Comparison of ENCODE assay signal across 9 mouse cellular contexts in genomic region chr13:96510635-96511034, GRCm38 (mm10). TPM values are rescaled to one million over a fixed set of nuclear protein-coding genes. Genes with fewer than 3 reads are reported as not detected.
DNase-seq lines count a peak whose midpoint lies in the region; ATAC-seq lines count a peak whose summit lies in the region.
"Had no signal": no experiment of that assay in that cellular context is flagged by ENCODE, and none has a peak within 500 bp of the region (broad histone marks: within the 10 kb centered on the region; RNA-seq: fewer than 3 reads in every experiment).

No protein-coding gene starts in this region.

- no peak overlapping the region for H3K9ac ChIP-seq in intestine, embryonic 16.5 days (ENCODE audit: low read depth, low read length)
- H3K9ac ChIP-seq: midbrain, embryonic 12.5 days had no signal

- WGBS in intestine, embryonic 16.5 days = 63% methylated on average over 13 of the region's 13 CpGs

- no peak overlapping the region for H3K4me3 ChIP-seq in intestine, embryonic 16.5 days (ENCODE audit: low read length)
- H3K4me3 ChIP-seq: midbrain, embryonic 12.5 days had no signal

- H3K27ac ChIP-seq in intestine, embryonic 16.5 days (ENCODE audit: low read length) = no peak overlapping the region
- H3K27ac ChIP-seq: midbrain, embryonic 12.5 days had no signal

- peak; percentile 64; the same call in 1 of the 2 replicates for ATAC-seq in intestine, embryonic 16.5 days

- H3K4me2 ChIP-seq in intestine, embryonic 16.5 days (ENCODE audit: low read depth, low read length) = no peak overlapping the region
- H3K4me2 ChIP-seq: midbrain, embryonic 12.5 days had no signal

- peak; percentile 63 to 87 for DNase-seq in adrenal gland, adult (ENCODE audit: inconsistent age in 2 of 2, low spot score in 1 of 2)
- no peak for DNase-seq in adrenal gland, postnatal 4 days (ENCODE audit: low spot score in 2 of 2)
- DNase-seq in urinary bladder, postnatal 25 days (ENCODE audit: low spot score) = peak; percentile 21
- no peak for DNase-seq in urinary bladder, adult 2 months (ENCODE audit: low spot score)
- DNase-seq in thymus, postnatal 0 days (ENCODE audit: low spot score) = peak; percentile 40
- DNase-seq in layer of hippocampus, adult 18-20 months (ENCODE audit: low spot score in 2 of 2) = no peak
- DNase-seq in testis, postnatal 10 days (ENCODE audit: low spot score) = no peak

- no peaks in the 10 kb centered on the region for H3K27me3 ChIP-seq in intestine, embryonic 16.5 days (replicated peaks; ENCODE audit: control insufficient read depth, insufficient read depth, low read length)
- H3K27me3 ChIP-seq: midbrain, embryonic 12.5 days had no signal

- H3K4me1 ChIP-seq in intestine, embryonic 16.5 days (ENCODE audit: control insufficient read depth, insufficient read depth, low read length) = peaks cover 3% of the 10 kb centered on the region; the same call in 1 of the 2 replicates
- H3K4me1 ChIP-seq: midbrain, embryonic 12.5 days had no signal

- no peaks in the 10 kb centered on the region for H3K9me3 ChIP-seq in intestine, embryonic 16.5 days (ENCODE audit: control insufficient read depth, low read length)
- H3K9me3 ChIP-seq: midbrain, embryonic 12.5 days had no signal

- no peaks in the 10 kb centered on the region for H3K36me3 ChIP-seq in intestine, embryonic 16.5 days (ENCODE audit: control insufficient read depth, insufficient read depth, low read length)
- H3K36me3 ChIP-seq: midbrain, embryonic 12.5 days had no signal

RNA-seq across cellular contexts. Expression of gene Gm17622, which starts 20.1 kb away (rescaled TPM):
- not detected for total RNA-seq in adrenal gland, postnatal 4 days (2021)
- not detected in 2 replicates for polyA plus RNA-seq in urinary bladder, adult 2 months (2012; rRNA removed)
- not detected in 2 replicates for polyA plus RNA-seq in intestine, embryonic 16.5 days (2015; fragmentation: Nextera tagmentation; extraction: Ambion mirVana)
- polyA plus RNA-seq in thymus, postnatal 0 days (2015; fragmentation: Nextera tagmentation; extraction: Ambion mirVana) = not detected in 2 replicates
- total RNA-seq in layer of hippocampus, adult 18-20 months (2021) = not detected
- polyA plus RNA-seq: midbrain, embryonic 12.5 days had no signal

RNA-seq across cellular contexts. Expression of gene Polk, which starts 31.7 kb away (rescaled TPM):
- total RNA-seq in adrenal gland, postnatal 4 days (2021) = 10 to 100 TPM; 44.0 to 47.0 TPM
- 11.8 and 12.5 TPM in 2 replicates for polyA plus RNA-seq in urinary bladder, adult 2 months (2012; rRNA removed)
- polyA plus RNA-seq in intestine, embryonic 16.5 days (2015; fragmentation: Nextera tagmentation; extraction: Ambion mirVana) = 8.0 and 8.3 TPM in 2 replicates
- polyA plus RNA-seq in thymus, postnatal 0 days (2015; fragmentation: Nextera tagmentation; extraction: Ambion mirVana) = 6.0 and 7.2 TPM in 2 replicates
- 10 to 100 TPM; 13.5 to 14.3 TPM for total RNA-seq in layer of hippocampus, adult 18-20 months (2021)

RNA-seq across cellular contexts. Expression of gene Col4a3bp, which starts 31.8 kb away (rescaled TPM):
- 100 to 1,000 TPM in 1 of 2 experiments, 10 to 100 TPM in 1; 99.9 to 101 TPM for total RNA-seq in adrenal gland, postnatal 4 days (2021)
- polyA plus RNA-seq in urinary bladder, adult 2 months (2012; rRNA removed) = 42.6 and 54.3 TPM in 2 replicates
- polyA plus RNA-seq in intestine, embryonic 16.5 days (2015; fragmentation: Nextera tagmentation; extraction: Ambion mirVana) = 10.2 and 10.7 TPM in 2 replicates
- 7.6 and 9.0 TPM in 2 replicates for polyA plus RNA-seq in thymus, postnatal 0 days (2015; fragmentation: Nextera tagmentation; extraction: Ambion mirVana)
- 10 to 100 TPM; 65.4 to 73.8 TPM for total RNA-seq in layer of hippocampus, adult 18-20 months (2021)

RNA-seq across cellular contexts. Expression of gene Ankdd1b, which starts 39.6 kb away (rescaled TPM):
- 1 to 10 TPM; 2.5 to 4.0 TPM for total RNA-seq in adrenal gland, postnatal 4 days (2021)
- 1.7 and 2.3 TPM in 2 replicates for polyA plus RNA-seq in urinary bladder, adult 2 months (2012; rRNA removed)
- polyA plus RNA-seq in intestine, embryonic 16.5 days (2015; fragmentation: Nextera tagmentation; extraction: Ambion mirVana) = 0.10 and 0.26 TPM in 2 replicates
- polyA plus RNA-seq in thymus, postnatal 0 days (2015; fragmentation: Nextera tagmentation; extraction: Ambion mirVana) = 0.10 TPM in 1 of 2 replicates, not detected in the other
- under 1 TPM; 0.13 to 0.37 TPM for total RNA-seq in layer of hippocampus, adult 18-20 months (2021)
- polyA plus RNA-seq: midbrain, embryonic 12.5 days had no signal

Comparison
In these comparisons a context has a peak if more than half of its experiments do, and no peak if none do; other contexts are left out.
1. DNase-seq: peak in adrenal gland, adult (2 of 2), urinary bladder, postnatal 25 days (single experiment) and thymus, postnatal 0 days (single experiment); none in adrenal gland, postnatal 4 days (0 of 2), urinary bladder, adult 2 months (single experiment), layer of hippocampus, adult 18-20 months (0 of 2) and testis, postnatal 10 days (single experiment).